Mouse (Mus musculus) forebrain, embryonic 12.5 days (tissue): ENCODE data around the gene Rasgef1b. TPM values are rescaled to one million over a fixed set of nuclear protein-coding genes. Genes with fewer than 3 reads are reported as not detected.

Source experiments
- polyA plus RNA-seq: library from polyadenylated mRNA; unstranded; fragments of >200 nt; fragmentation: Nextera tagmentation; extraction: Ambion mirVana; gene quantifications from 2 replicates; pipeline ENCODE4 v1.2.1, GENCODE M21; 2016

Gene Rasgef1b
- polyA plus RNA-seq, 1 experiment from 2014 or later: 36.6 TPM

Other genes starting within 250 kb of the Rasgef1b start
- gene Vamp9, start 177.2 kb upstream of the Rasgef1b start, polyA plus RNA-seq: 0.56 TPM in 1 of 2 replicates, not detected in the other
- 464 and 515 TPM in 2 replicates for gene Hnrnpd, start 249.9 kb upstream of the Rasgef1b start, polyA plus RNA-seq
- 2.3 and 3.0 TPM in 2 replicates for gene 4930524J08Rik, start 250.0 kb upstream of the Rasgef1b start, polyA plus RNA-seq